Mouse (Mus musculus): ENCODE measurements around the gene Gm49366.
"Not testable (repeated sequence)": the region's sequence is repeated elsewhere in the genome, so short reads cannot be mapped to it uniquely, and the experiment has no call there.

The Gm49366 gene

GRCm38 (mm10) chr12:84038691-84039111 lies at the start of gene Gm49366:
TSS of gene Gm49366 (plus strand) at chr12:84038935.
- not testable (repeated sequence) for DNase-seq

GRCm38 (mm10) chr12:83989378-83989777 lies 49.4 kb upstream of the Gm49366 start:
- DNase-seq, result no peak

- no peak for DNase-seq
Observed at GRCm38 (mm10) chr12:83997221-83997620, 41.5 kb upstream of the Gm49366 start.

DNA sequence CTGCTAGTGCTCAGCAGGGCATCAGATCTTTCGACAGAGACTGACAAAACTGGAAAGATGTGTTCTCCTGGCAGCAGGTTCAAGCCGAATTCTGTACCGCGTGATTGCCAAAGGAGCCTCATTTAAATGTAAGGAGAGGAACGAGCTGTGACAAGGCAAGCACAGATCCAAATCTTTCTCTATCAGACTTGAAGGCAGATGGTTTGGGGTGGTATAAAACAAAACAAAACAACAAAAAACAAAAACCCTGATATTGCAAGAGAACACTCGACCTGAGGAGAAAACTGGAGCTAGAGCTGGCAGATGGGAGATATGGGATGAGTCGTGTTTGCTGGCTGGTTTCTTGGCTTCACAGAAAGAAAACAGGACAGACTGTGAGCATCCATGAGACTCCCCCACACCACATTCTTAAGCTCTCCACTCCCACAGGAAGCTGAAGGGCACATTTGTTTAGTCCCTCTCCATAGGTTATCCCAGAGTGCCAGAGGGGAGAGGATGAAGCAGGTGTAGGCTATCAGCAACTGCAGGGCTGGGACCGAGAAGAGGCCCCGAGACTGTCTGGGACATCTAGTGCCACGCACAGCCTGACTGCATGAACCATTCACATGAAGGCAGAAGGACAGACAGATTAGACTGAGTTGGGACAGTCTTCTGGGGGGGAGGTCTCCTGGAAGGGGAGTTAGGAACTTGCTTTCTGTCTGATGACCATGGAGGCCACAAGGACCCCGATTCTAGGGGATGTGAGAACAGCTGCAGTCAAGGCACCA lies 40.2 kb upstream of the Gm49366 start:
- no peak for DNase-seq

GRCm38 (mm10) chr12:83999237-83999636 lies 39.5 kb upstream of the Gm49366 start:
- DNase-seq, result not testable (repeated sequence)

DNA sequence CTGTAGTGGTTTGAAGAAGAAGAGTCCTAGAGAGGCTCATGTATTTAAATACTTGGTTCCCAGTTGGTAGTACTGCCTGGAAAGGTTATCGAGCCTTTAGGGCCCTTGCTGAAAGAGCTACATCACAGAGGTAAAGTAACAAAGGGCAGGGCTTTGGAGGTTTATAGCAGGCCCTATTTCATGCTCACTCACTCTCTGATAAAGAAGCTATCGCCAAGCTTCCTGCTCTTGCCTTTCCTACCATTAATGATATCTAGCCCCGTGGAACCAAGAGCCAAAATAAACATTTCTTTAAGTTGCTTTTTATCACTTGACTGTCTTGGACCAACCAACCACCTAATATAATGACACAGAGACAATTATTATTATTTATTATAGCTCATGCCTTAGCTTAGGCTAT lies 38.3 kb upstream of the Gm49366 start:
- no peak for DNase-seq

DNA sequence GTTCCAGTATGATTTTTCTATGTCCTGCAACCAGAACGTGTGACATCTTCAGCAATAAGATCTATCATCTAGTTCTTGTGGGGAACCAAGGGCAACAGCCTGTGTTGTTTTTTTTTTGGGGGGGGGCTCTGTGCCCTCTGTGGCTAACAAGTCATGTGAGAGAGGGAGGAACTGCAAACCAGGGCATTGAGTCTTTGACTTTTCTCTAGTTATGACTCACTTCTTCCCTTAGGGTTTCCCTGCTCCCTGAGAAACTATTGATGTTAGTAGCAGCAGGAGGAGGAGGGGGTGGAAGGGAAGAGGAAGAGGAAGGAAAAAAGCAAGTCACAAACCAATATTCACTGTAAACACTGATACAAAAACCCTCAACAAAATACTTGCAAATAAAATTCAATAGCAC lies 34.9 kb upstream of the Gm49366 start:
- no peak for DNase-seq

- no peak for DNase-seq
Observed at GRCm38 (mm10) chr12:84008251-84008650, 30.5 kb upstream of the Gm49366 start.

- DNase-seq, result no peak
Observed at GRCm38 (mm10) chr12:84008729-84009128, 30.0 kb upstream of the Gm49366 start.

GRCm38 (mm10) chr12:84009171-84009965 lies 29.4 kb upstream of the Gm49366 start, which contains the start of gene Acot1:
TSS of gene Acot1 (plus strand) at chr12:84009490.
- peak; percentile 42 for DNase-seq

DNA sequence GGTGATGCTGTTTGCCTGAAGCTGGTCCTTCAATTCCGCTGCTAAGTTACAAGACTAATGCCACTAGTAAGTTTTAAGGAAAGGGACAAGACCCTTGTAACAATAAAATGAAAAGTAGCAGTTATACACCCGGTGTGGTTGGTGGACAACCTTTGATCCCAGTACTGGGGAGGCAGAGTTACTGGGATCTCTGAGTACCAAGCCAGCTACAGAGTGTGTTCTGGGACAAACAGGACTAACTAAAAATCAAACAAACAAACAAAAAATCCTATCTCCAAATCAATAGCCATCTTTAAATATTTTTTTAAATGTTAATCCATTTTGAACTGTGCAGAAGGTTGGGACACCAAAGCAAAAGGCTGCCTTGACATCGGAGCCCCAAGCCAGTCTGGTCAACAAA lies 28.5 kb upstream of the Gm49366 start:
- no peak for DNase-seq

- no peak for DNase-seq
Observed at GRCm38 (mm10) chr12:84011251-84012040, 27.3 kb upstream of the Gm49366 start.

- DNase-seq, result no peak
Observed at GRCm38 (mm10) chr12:84013130-84013529, 25.6 kb upstream of the Gm49366 start.

GRCm38 (mm10) chr12:84013701-84014100 lies 25.0 kb upstream of the Gm49366 start:
- no peak for DNase-seq

GRCm38 (mm10) chr12:84020528-84020927 lies 18.2 kb upstream of the Gm49366 start:
- not testable (repeated sequence) for DNase-seq

- not testable (repeated sequence) for DNase-seq
Observed at GRCm38 (mm10) chr12:84022266-84022665, 16.5 kb upstream of the Gm49366 start.

DNA sequence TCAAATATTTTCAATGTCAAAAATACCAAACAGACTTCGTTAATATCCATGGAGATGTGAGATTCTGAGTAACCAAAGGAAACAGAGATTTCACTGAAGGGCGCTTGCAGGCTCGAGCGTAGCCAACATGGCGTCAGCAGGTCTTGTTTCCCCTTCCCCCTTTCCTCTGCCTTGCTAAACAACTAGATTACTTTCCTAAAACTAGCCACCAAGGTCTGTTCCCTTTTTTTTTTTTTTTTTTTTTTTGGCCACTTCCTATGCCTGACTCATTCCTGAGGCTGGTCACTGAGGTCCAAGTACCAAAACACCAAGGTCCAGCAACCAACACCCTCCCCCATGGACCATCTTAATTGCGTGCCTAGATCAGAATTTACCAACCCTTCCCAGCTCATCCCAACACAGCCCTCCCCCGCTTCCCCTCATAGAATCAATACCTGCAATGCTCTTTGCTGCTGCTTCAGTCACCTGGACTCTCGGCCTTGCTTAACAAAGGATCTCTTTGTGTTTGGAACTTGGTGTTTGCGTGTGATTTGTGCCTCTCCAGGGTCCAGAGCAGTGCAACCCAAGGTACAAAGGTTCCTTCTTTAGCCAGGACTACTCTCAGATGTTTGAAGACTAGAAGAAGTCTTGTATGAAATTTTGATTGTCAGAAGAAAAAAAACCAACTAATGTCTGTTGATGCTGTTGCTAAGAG lies 15.5 kb upstream of the Gm49366 start:
- no peak for DNase-seq

DNA sequence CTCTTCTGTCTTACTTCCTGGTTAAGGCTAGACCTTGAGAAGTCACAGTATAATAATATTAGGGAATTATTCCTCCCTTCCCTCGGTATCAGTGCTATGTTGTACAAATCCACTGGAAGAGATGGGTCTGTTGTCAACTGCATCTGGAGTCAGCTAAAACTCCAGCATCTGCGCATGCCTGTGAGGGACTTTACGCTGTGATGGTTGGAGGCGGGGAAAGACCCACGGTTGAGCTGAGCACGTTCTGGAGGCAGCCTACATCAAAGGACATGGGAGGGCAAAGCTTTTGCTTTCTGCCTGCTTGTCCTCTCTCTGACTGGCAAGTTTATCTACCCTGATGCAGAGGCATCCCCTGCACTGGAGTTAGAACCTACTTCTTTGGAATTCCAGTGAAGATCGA lies 12.8 kb upstream of the Gm49366 start:
- DNase-seq, result no peak

DNA sequence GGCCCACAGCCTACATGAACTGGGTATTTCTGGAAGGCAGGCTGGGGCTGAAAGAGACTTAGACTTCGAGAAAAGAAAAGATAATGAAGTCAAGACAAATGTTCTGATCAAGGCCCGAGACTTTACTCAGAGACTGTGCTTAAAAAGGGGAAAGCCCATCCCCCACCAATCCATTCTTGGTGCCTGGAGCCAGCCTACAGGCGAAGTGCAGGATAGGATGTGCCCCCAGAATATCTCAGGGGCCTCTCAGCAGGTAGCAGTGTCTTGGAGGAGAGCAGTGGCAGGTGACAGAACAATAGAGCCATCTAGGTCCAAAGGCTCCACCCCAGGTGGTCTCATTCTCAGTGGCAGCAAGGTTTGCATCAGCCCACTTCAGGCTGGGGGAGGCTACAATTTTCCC lies 10.4 kb upstream of the Gm49366 start:
- DNase-seq, result not testable (repeated sequence)

DNA sequence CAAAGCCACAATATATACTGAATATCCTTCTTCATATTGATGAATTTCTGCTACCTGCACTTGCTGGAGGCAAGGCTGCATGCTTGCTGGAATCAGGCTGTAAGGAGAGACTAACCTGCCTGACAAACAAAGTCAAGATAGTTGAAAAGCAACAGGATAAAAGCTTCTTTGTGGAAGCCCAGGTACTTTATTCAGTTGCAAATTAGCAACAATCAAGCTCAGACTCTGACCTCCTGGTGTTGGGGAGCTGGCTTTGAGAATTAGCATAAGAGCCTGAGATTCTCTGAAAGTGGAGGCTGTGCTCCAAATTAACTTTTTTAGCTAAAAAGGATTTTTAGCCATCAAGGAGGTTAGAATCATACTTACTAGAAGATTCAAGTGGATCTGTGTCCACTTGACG lies 9.7 kb upstream of the Gm49366 start:
- DNase-seq, result not testable (repeated sequence)

DNA sequence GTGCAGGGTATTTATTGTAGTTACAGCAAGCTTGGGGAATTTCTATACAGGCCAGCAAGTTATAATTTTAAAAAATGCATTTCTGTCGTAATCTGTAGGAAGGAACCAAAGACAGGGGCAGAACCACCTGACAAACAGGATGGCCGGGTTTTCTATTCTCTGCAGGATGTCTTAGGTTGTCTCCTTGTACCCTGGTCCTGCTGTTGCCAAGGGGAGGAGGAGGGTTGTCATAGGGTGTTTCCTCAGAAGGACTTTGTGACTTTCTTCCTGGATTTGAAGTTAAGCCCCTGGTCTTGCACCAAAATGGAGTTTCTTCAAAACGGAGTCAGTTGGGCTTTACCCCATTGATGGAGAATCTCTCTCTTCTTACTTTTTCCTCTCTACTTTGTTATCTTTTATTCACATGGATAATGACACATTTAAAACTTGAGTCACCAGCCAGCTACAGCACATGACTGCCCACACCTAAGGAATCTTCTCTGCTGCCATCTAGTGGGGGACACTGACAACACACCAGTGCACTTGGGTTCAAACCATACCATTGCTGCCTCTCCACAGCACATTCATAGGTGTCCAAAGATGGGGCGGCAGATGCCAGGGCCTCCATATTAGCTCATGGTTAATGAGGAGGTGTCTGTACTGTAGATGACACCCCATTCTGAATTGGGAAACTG lies 7.9 kb upstream of the Gm49366 start:
- DNase-seq, result peak; percentile 73

GRCm38 (mm10) chr12:84032854-84033253 lies 5.9 kb upstream of the Gm49366 start:
- DNase-seq, result no peak
